Mouse (Mus musculus) cerebellum, postnatal 36 days (tissue): Measurements from ENCODE around the gene Rsf1.

Source experiments
- DNase-seq, 2 experiments: peaks; one replicate each; pipeline ENCODE4 v3.0.0; 2021 to 2022; ENCODE audit warnings: mixed read lengths in 2 of 2

Rsf1 gene

DNA sequence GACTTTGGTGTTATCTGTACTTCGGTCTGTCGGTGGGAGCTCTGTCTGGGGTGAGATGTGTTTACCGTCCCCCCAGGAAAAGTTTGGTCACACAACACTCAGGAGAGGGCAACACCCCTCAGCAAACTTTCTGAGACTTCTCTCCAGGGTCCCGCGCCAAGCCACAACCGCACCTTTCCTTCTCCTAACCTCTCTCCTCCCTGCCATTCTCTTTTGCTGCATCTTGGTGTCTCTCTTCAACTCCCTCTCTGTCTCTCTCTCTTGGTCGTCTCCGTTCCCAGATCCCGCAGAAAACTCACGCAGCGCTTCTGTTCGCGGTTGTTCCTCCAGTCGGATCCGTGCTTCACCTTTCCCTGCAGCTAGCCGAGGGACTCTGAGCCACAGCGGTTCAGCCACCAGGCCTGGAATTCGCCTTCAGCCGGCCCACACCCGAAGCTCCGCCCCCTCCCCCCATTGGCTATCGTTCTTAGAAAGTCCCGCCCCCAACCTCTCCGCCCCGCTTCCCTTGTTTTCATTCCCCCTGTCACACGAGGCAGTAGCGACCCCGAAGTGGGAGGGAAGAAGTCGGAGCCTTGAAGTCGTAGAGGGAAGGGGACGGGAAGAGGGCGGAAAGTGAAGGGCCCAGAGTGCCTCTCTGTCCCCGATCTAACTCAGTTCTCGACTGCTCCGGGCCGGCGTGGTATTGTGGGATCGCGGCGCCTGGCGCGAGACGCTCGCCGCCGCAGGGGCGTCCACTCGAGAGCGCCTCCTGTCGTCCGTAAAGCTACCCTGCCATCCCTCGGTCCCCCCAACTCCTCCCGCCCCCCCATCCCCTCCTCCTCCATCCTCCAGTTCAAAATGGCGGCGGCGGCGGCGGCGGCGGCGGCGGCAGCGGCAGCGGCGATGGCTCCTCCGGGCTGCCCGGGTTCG is at the start of gene Rsf1, which contains the start of gene Aamdc:
Gene Rsf1, plus strand, starts transcription at position 823 of the 909 bp plus-strand sequence.
Gene Aamdc, minus strand, starts transcription at position 431 of the 909 bp plus-strand sequence.
- peak; percentile 93 to 94 for DNase-seq

DNA sequence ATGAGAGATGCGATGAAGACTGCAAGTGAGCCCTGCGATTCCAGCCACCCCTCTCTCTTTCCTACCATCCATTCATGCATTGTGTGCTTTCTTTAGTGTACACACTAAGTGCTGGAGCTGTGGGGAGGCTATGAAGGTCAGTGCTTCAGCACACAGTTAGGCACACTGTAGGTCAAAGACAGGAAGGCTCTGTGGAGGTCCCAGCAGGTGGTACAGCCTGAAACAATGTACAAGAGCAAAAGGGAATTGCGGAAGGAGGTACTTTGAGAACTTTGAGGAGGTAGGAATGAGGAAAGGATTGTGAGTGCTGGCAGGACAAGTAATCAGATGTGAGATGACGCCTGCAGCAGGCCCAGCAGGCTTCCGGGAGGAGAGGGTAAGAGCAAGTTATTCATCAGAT is 44.2 kb upstream of the Rsf1 start:
- no peak for DNase-seq

GRCm38 (mm10) chr7:97536571-97536970 is 43.1 kb upstream of the Rsf1 start:
- no peak for DNase-seq

DNA sequence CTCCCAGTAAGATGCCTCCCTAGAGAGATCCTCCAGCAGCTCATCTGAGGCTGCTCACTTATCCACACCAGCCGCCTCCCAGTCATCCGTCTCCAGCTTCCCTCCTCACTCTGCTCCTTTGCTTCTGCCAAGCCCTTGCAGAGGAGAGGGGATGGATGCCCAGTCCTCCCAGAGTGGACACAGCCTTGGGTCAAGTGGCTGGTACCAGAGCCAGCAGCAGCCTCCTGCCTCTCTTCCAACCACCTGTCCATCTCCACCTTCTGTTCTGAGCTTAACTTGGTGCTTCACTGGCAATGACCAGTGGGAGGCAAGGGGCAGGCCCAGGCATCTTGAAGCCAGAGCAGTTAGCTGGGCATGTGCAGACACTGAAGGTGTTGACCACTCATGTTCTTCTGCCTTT is 33.2 kb upstream of the Rsf1 start:
- peak; percentile 20 to 30 for DNase-seq

DNA sequence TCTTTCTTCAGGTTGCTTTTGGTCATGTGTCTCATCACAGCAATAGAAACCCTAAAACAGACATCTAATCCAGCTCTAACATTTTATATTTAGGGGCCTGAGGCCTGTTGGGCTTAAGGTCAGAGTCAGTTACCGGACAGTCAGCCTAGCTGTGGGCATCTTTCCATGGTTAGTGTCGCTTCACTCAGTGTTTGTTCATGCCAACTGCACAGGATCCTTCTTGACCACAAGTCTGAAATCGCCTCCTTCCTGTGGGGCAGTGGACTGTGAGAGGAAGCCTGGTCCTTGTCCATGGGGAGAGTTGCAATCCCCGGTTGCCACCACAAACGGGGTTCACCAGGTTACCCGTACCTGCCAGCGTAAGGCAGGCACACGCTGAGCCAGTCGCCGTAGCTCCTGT is 30.4 kb upstream of the Rsf1 start:
- no peak for DNase-seq

DNA sequence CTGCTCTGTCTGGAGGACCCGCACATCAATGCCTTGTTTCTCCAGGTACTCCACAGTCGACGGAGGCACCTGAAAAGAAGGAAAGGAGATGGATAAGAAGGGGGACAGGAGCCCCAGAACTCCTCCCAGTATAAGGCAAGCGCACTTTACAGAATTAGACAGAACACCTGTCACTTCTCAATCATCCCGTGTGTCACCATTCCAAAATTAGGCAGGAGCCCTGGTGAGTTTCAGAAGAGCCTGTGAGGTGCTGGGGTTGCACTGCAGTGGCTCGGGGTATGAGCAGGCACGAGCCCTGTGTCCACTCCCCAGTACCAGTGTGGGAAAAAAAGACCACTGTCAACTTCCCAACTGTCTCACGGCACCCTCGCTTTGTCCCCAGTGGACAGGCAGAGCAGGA is 29.0 kb upstream of the Rsf1 start:
- no peak for DNase-seq

- DNase-seq: no peak
These were observed 16.1 kb upstream of the Rsf1 start for GRCm38 (mm10) chr7:97563576-97563975.

- DNase-seq: no peak
These were observed 10.3 kb upstream of the Rsf1 start for GRCm38 (mm10) chr7:97569372-97569771.

GRCm38 (mm10) chr7:97570389-97570788 is 9.3 kb upstream of the Rsf1 start:
- no peak for DNase-seq

GRCm38 (mm10) chr7:97578361-97579066 is 1.2 kb upstream of the Rsf1 start:
- peak; percentile 36 to 37 for DNase-seq

DNA sequence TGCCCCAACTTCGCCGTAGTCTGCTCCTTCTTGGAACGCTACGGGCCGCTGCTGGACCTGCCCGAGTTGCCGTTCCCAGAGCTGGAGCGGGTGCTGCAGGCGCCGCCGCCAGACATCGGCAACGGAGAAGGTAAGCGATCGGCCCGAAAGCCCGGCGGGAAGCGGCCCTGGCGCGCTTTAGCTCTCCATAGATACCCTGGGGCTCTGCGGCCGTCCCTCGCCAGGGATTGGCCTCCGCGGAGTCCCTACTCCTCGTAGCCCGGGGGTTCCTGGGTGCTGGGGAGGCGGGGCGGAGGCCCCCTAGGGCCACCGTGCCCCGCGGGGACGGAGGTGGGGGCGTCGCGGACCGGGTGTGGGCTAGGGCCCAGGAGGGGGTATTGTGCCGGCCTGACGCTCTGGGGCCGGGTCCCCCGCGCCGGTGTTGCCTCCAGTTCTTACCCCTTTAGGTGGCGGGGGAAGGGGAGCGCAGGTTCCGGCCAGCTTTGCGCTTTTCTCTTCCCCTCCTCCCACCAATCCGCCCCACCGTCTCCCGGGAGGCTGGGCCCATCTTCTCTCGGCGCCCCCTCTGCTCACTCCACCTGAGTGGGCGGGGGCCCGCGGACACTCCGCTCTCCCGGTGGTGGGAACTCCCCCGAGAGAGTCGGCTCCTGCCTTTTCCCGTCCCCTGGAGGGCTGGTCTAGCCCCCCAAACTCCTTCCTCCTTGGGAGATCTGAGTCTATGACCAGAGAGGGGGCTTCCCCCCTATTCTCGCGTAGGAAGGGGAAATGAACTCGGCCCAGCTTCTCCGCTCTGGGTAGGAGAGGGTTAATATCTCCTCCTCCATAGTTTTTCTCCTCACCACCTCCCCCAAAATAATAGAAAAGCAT is 520 bp downstream of the Rsf1 start:
- DNase-seq: peak; percentile 37 to 53

DNA sequence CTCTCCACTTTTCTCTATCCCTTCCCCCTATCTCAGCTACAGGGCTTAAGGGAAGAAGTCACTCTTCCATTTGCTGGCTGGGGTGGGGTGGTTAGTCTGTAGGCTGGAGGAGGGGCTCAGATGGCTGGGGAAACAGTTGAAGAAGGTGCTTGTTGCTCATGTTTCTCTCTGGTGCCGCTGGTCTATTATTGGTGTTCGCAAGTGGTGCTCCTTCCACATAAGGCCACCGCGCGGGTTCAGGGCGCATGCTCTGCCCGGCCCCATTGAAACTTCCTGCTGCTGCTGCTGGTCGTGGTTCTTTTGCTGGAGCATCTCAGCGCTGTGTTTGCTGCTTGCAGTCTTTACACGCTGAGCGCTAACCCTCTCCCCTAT is 1.1 kb downstream of the Rsf1 start:
- peak; percentile 83 to 86 for DNase-seq

DNA sequence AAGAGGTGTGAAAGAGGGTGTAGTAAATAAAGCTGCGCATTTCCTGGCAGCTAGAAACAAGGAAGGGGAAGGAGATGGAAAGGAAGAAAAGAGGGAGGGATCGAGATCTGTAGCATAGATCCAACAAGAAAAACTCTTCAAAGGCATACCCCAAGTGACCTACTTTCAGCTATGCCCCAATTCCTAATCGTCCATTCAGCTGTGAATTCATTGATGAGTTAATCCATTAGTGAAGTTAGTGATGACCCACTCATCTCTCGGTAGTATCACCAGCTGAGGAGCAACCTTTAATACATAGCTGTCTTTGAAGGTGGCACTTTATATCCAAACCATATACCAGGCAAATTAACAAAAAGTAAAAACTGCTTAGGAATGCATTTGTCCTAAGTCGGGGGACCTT is 8.8 kb downstream of the Rsf1 start:
- DNase-seq: no peak

- no peak for DNase-seq
These were observed 10.8 kb downstream of the Rsf1 start for GRCm38 (mm10) chr7:97590488-97590887.

- DNase-seq: no peak
These were observed 11.6 kb downstream of the Rsf1 start for GRCm38 (mm10) chr7:97591336-97591735.

- no peak for DNase-seq
These were observed 12.7 kb downstream of the Rsf1 start for GRCm38 (mm10) chr7:97592396-97592795.

DNA sequence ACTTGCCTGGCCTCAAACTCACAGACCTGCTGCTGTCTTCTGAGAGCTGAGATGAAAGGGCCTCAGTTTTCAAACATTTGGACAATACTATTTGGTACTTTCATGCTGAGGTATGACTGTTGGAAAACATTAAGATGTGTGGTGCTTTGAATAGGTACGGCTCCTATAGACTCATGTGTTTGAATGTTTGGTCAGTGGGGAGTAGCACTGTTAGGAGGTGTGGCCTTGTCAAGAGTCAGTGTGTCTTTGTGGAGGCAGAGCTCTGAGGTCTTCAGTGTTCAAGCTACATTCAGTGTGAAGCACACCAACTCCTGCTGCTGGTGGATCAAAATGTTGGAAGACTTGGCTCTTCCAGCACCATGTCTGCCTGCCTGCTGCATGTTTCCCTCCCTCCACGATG is 13.8 kb downstream of the Rsf1 start:
- DNase-seq: no peak

DNA sequence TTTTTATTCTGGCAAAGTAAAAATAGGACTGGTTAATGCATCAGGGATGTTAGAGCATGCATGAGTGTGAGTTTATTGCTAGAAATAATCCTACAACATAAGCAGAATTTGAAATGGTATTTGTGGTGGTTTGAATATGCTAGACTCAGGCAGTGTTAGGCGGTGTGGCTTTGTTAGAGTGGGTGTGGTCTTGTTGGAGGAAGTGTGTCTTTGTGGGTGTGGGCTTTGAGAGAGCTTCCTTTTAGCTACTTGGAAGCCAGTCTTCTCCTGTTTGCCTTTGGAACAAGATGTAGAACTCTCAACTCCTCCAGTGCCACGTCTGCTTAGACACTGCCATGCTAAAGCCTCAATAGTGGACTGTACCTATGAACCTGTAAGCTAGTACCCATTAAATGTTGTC is 18.9 kb downstream of the Rsf1 start:
- DNase-seq: no peak

GRCm38 (mm10) chr7:97621346-97621745 is 41.7 kb downstream of the Rsf1 start:
- no peak for DNase-seq

GRCm38 (mm10) chr7:97622676-97623075 is 43.0 kb downstream of the Rsf1 start:
- DNase-seq: no peak

DNA sequence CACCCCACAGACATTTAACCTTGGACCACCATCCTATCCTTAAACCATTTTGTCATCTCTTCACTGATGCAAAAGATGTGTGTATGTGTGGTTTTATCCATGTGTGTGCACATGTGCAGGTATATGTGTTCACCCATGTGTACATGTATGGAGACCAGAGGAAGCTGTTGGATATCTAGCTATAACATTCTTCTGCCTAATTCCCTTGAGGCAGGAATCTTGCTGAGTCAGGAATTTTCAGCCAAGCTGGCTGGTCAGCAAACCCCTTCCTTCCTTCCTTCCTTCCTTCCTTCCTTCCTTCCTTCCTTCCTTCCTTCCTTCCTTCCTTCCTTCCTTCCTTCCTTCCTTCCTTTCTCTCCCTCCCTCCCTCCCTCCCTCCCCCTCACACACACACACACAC is 43.7 kb downstream of the Rsf1 start:
- no peak for DNase-seq

DNA sequence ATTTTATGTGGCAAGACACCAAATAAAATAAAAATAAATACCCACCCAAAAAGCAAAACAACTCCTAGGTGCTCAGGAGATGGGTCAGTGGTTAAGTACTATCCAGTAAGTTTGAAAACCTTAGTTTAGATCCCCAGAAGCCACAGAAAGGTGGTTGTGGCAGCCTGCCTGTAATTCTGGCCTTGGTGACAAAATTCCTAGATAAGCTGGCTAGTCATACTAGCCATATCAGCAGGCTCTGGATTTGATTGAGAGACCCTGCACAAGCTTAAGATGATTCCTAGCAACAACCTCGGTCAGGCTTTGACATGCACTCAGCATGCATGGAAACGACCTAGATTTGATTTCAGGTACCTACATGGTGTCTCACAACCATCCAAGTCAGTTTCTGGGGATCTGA is 49.7 kb downstream of the Rsf1 start:
- DNase-seq: no peak

- DNase-seq: no peak
These were observed 51.6 kb downstream of the Rsf1 start for GRCm38 (mm10) chr7:97631290-97631689.
